Comparison of ENCODE assay signal across 26 mouse cellular contexts in the genomic region with DNA sequence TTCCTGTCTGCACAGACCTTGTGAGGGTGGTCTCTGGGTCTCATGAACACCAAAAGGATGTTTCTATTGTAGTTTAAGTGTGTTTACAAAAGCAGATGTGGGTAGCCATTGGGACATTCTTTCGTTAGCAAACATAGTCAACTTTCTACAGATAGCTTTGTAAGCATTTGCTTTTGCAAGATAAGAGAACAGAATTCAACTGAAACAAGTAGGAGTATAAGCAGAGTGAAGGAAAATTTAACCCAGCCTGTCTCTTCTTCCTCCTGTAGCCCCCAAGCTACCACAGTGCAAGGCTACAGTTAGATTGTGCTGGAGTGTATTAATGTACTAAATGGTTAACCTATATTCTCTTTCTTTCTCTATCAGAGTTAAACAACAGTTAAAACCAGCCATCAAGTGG. TPM values are rescaled to one million over a fixed set of nuclear protein-coding genes. Genes with fewer than 3 reads are reported as not detected.
A peak's percentile ranks its signal among the peaks of the same experiment; 100 is the strongest.
DNase-seq lines count a peak whose midpoint lies in the region; ATAC-seq and TF ChIP-seq lines count a peak whose summit lies in the region.
"Had no signal": no experiment of that assay in that cellular context is flagged by ENCODE, and none has a peak within 500 bp of the region (broad histone marks: within the 10 kb centered on the region; RNA-seq: fewer than 3 reads in every experiment).

No protein-coding gene starts in this region.

- DNase-seq in MEL (ENCODE audit: low read depth, low spot score), result peak; percentile 69
- no peak for DNase-seq in yolk sac, embryonic 10.5 days (ENCODE audit: low spot score)
- no peak for DNase-seq in heart, adult 8-10 months (ENCODE audit: low spot score)
- DNase-seq in left cerebral cortex, postnatal 10 days (ENCODE audit: extremely low spot score in 1 of 2, low spot score in 2 of 2), result no peak
- DNase-seq: adrenal gland, adult 8-10 months; adrenal gland, postnatal 25 days; cerebellum, adult 11-12 months; cerebellum, adult 9-10 months; cerebellum, postnatal 25 days; gastrocnemius, adult 2 months; gastrocnemius, postnatal 14 days; heart, postnatal 10 days; heart, postnatal 36 days had no signal

- H3K9me3 ChIP-seq in MEL (replicated peaks; ENCODE audit: insufficient read depth, low read length), result no peaks in the 10 kb centered on the region
- no peaks in the 10 kb centered on the region for H3K9me3 ChIP-seq in liver, embryonic 12.5 days (replicated peaks)
- H3K9me3 ChIP-seq in liver, embryonic 15.5 days (replicated peaks), result no peaks in the 10 kb centered on the region
- H3K9me3 ChIP-seq: embryonic facial prominence, embryonic 12.5 days; embryonic facial prominence, embryonic 15.5 days; heart, embryonic 12.5 days; heart, embryonic 15.5 days; hindbrain, embryonic 10.5 days; hindbrain, embryonic 13.5 days had no signal

- no peak for TF ChIP-seq POLR2A in MEL (IDR thresholded peaks at IDR 0.05; ENCODE audit: control insufficient read depth in 1 of 2, insufficient read depth in 1 of 2, low read depth in 1 of 2, low read length in 2 of 2, poor library complexity in 1 of 2)

- WGBS in liver, embryonic 12.5 days (ENCODE audit: insufficient replicate concordance), result 9% methylated on average over 1 of the region's 1 CpGs
- WGBS in liver, embryonic 15.5 days (ENCODE audit: insufficient replicate concordance), result 12% methylated on average over 1 of the region's 1 CpGs

- H3K27me3 ChIP-seq in MEL (ENCODE audit: control insufficient read depth in 1 of 2, insufficient read depth in 2 of 2, low read length in 2 of 2), result no peaks in the 10 kb centered on the region
- H3K27me3 ChIP-seq in liver, embryonic 12.5 days (replicated peaks), result no peaks in the 10 kb centered on the region
- no peaks in the 10 kb centered on the region for H3K27me3 ChIP-seq in liver, embryonic 15.5 days
- H3K27me3 ChIP-seq: embryonic facial prominence, embryonic 12.5 days; embryonic facial prominence, embryonic 15.5 days; heart, embryonic 12.5 days; heart, embryonic 15.5 days; hindbrain, embryonic 13.5 days had no signal

- TF ChIP-seq CTCF in MEL (IDR thresholded peaks at IDR 0.05 in 2 of 3, conservative IDR thresholded peaks at IDR 0.05 in 1 of 3; ENCODE audit: control insufficient read depth in 1 of 3, insufficient read depth in 1 of 3, low read depth in 2 of 3, low read length in 3 of 3, poor library complexity in 1 of 3, severe bottlenecking in 1 of 3), result no peak

- peak; percentile 85 to 89 for TF ChIP-seq EP300 in MEL (IDR thresholded peaks at IDR 0.05; ENCODE audit: low read depth in 1 of 2, low read length in 2 of 2)

- intact Hi-C loops in left cerebral cortex, postnatal 10 days (cut with DNase I), result no loop called here

- H3K4me3 ChIP-seq in MEL (ENCODE audit: control insufficient read depth in 1 of 2, insufficient read depth in 1 of 2, low read depth in 2 of 2, low read length in 2 of 2), result no peak overlapping the region
- H3K4me3 ChIP-seq in liver, embryonic 12.5 days, result no peak overlapping the region
- no peak overlapping the region for H3K4me3 ChIP-seq in liver, embryonic 15.5 days (replicated peaks)
- H3K4me3 ChIP-seq: embryonic facial prominence, embryonic 12.5 days; embryonic facial prominence, embryonic 15.5 days; gastrocnemius, adult 2 months; heart, embryonic 12.5 days; heart, embryonic 15.5 days; hindbrain, embryonic 10.5 days; hindbrain, embryonic 13.5 days had no signal

- 0 out of 2 replicates have a peak overlapping the region, but pooled peaks have one; percentile 2 for H3K4me2 ChIP-seq in liver, embryonic 12.5 days
- H3K4me2 ChIP-seq in liver, embryonic 15.5 days, result no peak overlapping the region
- H3K4me2 ChIP-seq: embryonic facial prominence, embryonic 12.5 days; embryonic facial prominence, embryonic 15.5 days; heart, embryonic 12.5 days; heart, embryonic 15.5 days; hindbrain, embryonic 13.5 days had no signal

- H3K4me1 ChIP-seq in MEL (ENCODE audit: control insufficient read depth in 1 of 2, insufficient read depth in 2 of 2, low read length in 2 of 2), result peaks cover 7 to 13% of the 10 kb centered on the region in 2 experiments
- H3K4me1 ChIP-seq in liver, embryonic 12.5 days, result peaks cover 25% of the 10 kb centered on the region
- peaks cover 10% of the 10 kb centered on the region; the same call in 1 of the 2 replicates for H3K4me1 ChIP-seq in liver, embryonic 15.5 days (replicated peaks)
- H3K4me1 ChIP-seq: embryonic facial prominence, embryonic 12.5 days; embryonic facial prominence, embryonic 15.5 days; heart, embryonic 12.5 days; heart, embryonic 15.5 days; hindbrain, embryonic 10.5 days; hindbrain, embryonic 13.5 days had no signal

- ATAC-seq in liver, embryonic 12.5 days, result 0 out of 2 replicates have a peak, but pooled peaks have one; percentile 42
- ATAC-seq in liver, embryonic 15.5 days (ENCODE audit: insufficient read depth), result 0 out of 2 replicates have a peak, but pooled peaks have one; percentile 22
- peak; percentile 62 for ATAC-seq in megakaryocyte progenitor cell, adult 5-6 weeks (replicated peaks; ENCODE audit: poor library complexity)
- ATAC-seq: activated CD4-positive, CD25-positive, alpha-beta regulatory T cell, adult 4 months; CD4-positive, CD25-positive, alpha-beta regulatory T cell, adult 4 months; forebrain, embryonic 16.5 days; hindbrain, embryonic 16.5 days had no signal

- no peaks in the 10 kb centered on the region for H3K79me2 ChIP-seq in MEL (ENCODE audit: control insufficient read depth, insufficient read depth, low read length, poor library complexity)

- H3K36me3 ChIP-seq in MEL (ENCODE audit: control insufficient read depth in 1 of 2, insufficient read depth in 2 of 2, low read length in 2 of 2), result peaks cover 0 to 13% of the 10 kb centered on the region in 2 experiments; a peak in 2 of 4 replicates
- H3K36me3 ChIP-seq in liver, embryonic 12.5 days, result no peaks in the 10 kb centered on the region
- no peaks in the 10 kb centered on the region for H3K36me3 ChIP-seq in liver, embryonic 15.5 days (replicated peaks)
- H3K36me3 ChIP-seq: embryonic facial prominence, embryonic 12.5 days; embryonic facial prominence, embryonic 15.5 days; heart, embryonic 12.5 days; heart, embryonic 15.5 days; hindbrain, embryonic 10.5 days; hindbrain, embryonic 13.5 days had no signal

- H3K9ac ChIP-seq in MEL (ENCODE audit: control insufficient read depth, low read depth, low read length, poor library complexity, severe bottlenecking), result no peak overlapping the region
- 0 out of 2 replicates have a peak overlapping the region, but pooled peaks have one; percentile 13 for H3K9ac ChIP-seq in liver, embryonic 12.5 days
- H3K9ac ChIP-seq in liver, embryonic 15.5 days, result no peak overlapping the region
- H3K9ac ChIP-seq: embryonic facial prominence, embryonic 12.5 days; embryonic facial prominence, embryonic 15.5 days; heart, embryonic 12.5 days; heart, embryonic 15.5 days; hindbrain, embryonic 13.5 days had no signal

- TF ChIP-seq RAD21 in MEL (IDR thresholded peaks at IDR 0.05; ENCODE audit: low read depth, low read length), result no peak

- H3K27ac ChIP-seq in MEL (ENCODE audit: control insufficient read depth, low read depth, low read length), result peak overlapping the region; percentile 44
- H3K27ac ChIP-seq in liver, embryonic 12.5 days, result no peak overlapping the region
- H3K27ac ChIP-seq in liver, embryonic 15.5 days (replicated peaks), result no peak overlapping the region
- H3K27ac ChIP-seq: embryonic facial prominence, embryonic 12.5 days; embryonic facial prominence, embryonic 15.5 days; gastrocnemius, adult 2 months; heart, embryonic 15.5 days; hindbrain, embryonic 10.5 days; hindbrain, embryonic 13.5 days had no signal

TF ChIP-seq in MEL, 35 proteins besides CTCF, POLR2A, EP300 and RAD21:
- TF ChIP-seq RCOR1 (IDR thresholded peaks at IDR 0.05; ENCODE audit: low read depth, low read length), result 0 out of 2 replicates have a peak, but pooled peaks have one; percentile 8
- TF ChIP-seq JUND (IDR thresholded peaks at IDR 0.05; ENCODE audit: low read depth, low read length), result no peak
- TF ChIP-seq BHLHE40 (IDR thresholded peaks at IDR 0.05; ENCODE audit: borderline replicate concordance, low read depth, low read length), result no peak
- no peak for TF ChIP-seq E2F4 (IDR thresholded peaks at IDR 0.05; ENCODE audit: borderline replicate concordance, low read depth, low read length)
- TF ChIP-seq CHD2 (IDR thresholded peaks at IDR 0.05; ENCODE audit: low read length), result no peak
- TF ChIP-seq TBP (IDR thresholded peaks at IDR 0.05; ENCODE audit: low read depth, low read length), result 0 out of 2 replicates have a peak, but pooled peaks have one; percentile 27
- TF ChIP-seq MYC (IDR thresholded peaks at IDR 0.05; ENCODE audit: low read depth, low read length), result peak; percentile 46; the same call in 1 of the 2 replicates
- peak; percentile 87 for TF ChIP-seq GATA1 (IDR thresholded peaks at IDR 0.05; ENCODE audit: low read depth, low read length)
- TF ChIP-seq HCFC1 (IDR thresholded peaks at IDR 0.05; ENCODE audit: low read depth, low read length), result no peak
- TF ChIP-seq SIN3A (IDR thresholded peaks at IDR 0.05; ENCODE audit: low read length), result peak; percentile 48
- no peak for TF ChIP-seq MAX (IDR thresholded peaks at IDR 0.05; ENCODE audit: low read length)
- TF ChIP-seq USF2 (IDR thresholded peaks at IDR 0.05; ENCODE audit: borderline replicate concordance in 1 of 2, insufficient read depth in 1 of 2, low read depth in 1 of 2, low read length in 2 of 2), result no peak
- peak; percentile 40; the same call in 1 of the 2 replicates for TF ChIP-seq TAL1 (IDR thresholded peaks at IDR 0.05; ENCODE audit: low read length)
- TF ChIP-seq ETS1 (IDR thresholded peaks at IDR 0.05; ENCODE audit: low read depth, low read length), result 0 out of 2 replicates have a peak, but pooled peaks have one; percentile 26
- TF ChIP-seq POLR2AphosphoS5 (IDR thresholded peaks at IDR 0.05; ENCODE audit: borderline replicate concordance, low read depth, low read length), result no peak
- TF ChIP-seq MYB (IDR thresholded peaks at IDR 0.05; ENCODE audit: low read depth, low read length), result peak; percentile 82
- TF ChIP-seq TCF12 (IDR thresholded peaks at IDR 0.05; ENCODE audit: low read depth, low read length), result peak; percentile 54
- TF ChIP-seq ZC3H11A (IDR thresholded peaks at IDR 0.05; ENCODE audit: low read depth, low read length), result no peak

RNA-seq across cellular contexts. Expression of a gene that starts 49.2 kb away (rescaled TPM):
- total RNA-seq in MEL (2012; rRNA removed), result 0.85 and 0.98 TPM in 2 replicates
- 1 to 10 TPM in 1 of 2 experiments, not detected in 1; 3.2 TPM for polyA plus RNA-seq in MEL (2012; ENCODE audit: insufficient read depth in 1 of 2, insufficient read length in 2 of 2, low read depth in 1 of 2, low replicate concordance in 2 of 2, missing spikeins in 1 of 2)
- polyA plus RNA-seq in liver, embryonic 12.5 days (2016; fragmentation: Nextera tagmentation; extraction: Ambion mirVana), result 4.6 and 5.2 TPM in 2 replicates
- polyA plus RNA-seq in liver, embryonic 15.5 days (2015; fragmentation: Nextera tagmentation; extraction: Ambion mirVana), result 1.8 and 2.4 TPM in 2 replicates
- 3.8 and 4.2 TPM in 2 replicates for total RNA-seq in megakaryocyte progenitor cell, adult 5-6 weeks (2015)
- 1.7 and 3.2 TPM in 2 replicates for total RNA-seq in megakaryocyte progenitor cell, adult 5-6 weeks (2017)
- total RNA-seq in heart, adult 8-10 months (2022), result 100 to 1,000 TPM; 103 to 117 (median 111) TPM
- 10 to 100 TPM; 10.0 to 11.1 TPM for total RNA-seq in left cerebral cortex, postnatal 10 days (2021)

Comparison
In these comparisons a context has a peak if more than half of its experiments do, and no peak if none do; other contexts are left out.
1. RNA of a gene that starts 49.2 kb away (total RNA-seq): 103 to 117 TPM in heart, adult 8-10 months; 10.0 to 11.1 TPM in left cerebral cortex, postnatal 10 days, 1.7 to 4.2 TPM in megakaryocyte progenitor cell, adult 5-6 weeks and 0.85 to 0.98 TPM in MEL; every median in the first group is over 4 times any median in the second.
2. Peak in every context shown above with its lines, with median percentiles within 50 percentile points of each other: ATAC-seq.